Mouse (Mus musculus) heart, postnatal 0 days (tissue): ENCODE data around the gene Tmem59.

ENCODE experiments used
- CTCF ChIP-seq: IDR thresholded peaks from 2 replicates; pipeline ENCODE4 v1.5.1; 2016; ENCODE audit warnings: antibody characterized with exemption, control low read depth, low read depth
- EP300 ChIP-seq: IDR thresholded peaks from 2 replicates; pipeline ENCODE4 v1.6.1; 2016; ENCODE audit warnings: antibody characterized with exemption, low read depth

GRCm38 (mm10) chr4:107138948-107139835 is 39.0 kb upstream of the Tmem59 start:
- TF ChIP-seq CTCF (no peak), EP300 (no peak)
